Mouse (Mus musculus) stomach, embryonic 16.5 days (tissue): ENCODE data around the gene Mnx1. TPM values are rescaled to one million over a fixed set of nuclear protein-coding genes. Genes with fewer than 3 reads are reported as not detected.

Experiments used
- ATAC-seq: fragments of 200-750 bp; cut with Nextera tagmentation; 2 replicates; pipeline ENCODE4 v1.8.0; 2017; ENCODE audit warnings: moderate number of reproducible peaks, moderate TSS enrichment; ENCODE audit not compliant: insufficient read depth, low FRiP score
- H3K27ac ChIP-seq: fragments of 300-500 bp; sonication (generic); 2 replicates; pipeline ENCODE4 v1.5.1; 2014; ENCODE audit warnings: low read length
- H3K27me3 ChIP-seq: fragments of 300-500 bp; sonication (generic); 2 replicates; pipeline ENCODE4 v1.6.1; 2014; ENCODE audit warnings: low read length, control low read depth, mixed read lengths; ENCODE audit not compliant: control insufficient read depth, insufficient read depth
- H3K36me3 ChIP-seq: fragments of 300-500 bp; sonication (generic); 2 replicates; pipeline ENCODE4 v1.6.1; 2014; ENCODE audit warnings: low read length; ENCODE audit not compliant: control insufficient read depth, insufficient read depth
- H3K4me1 ChIP-seq: fragments of 300-500 bp; sonication (generic); 2 replicates; pipeline ENCODE4 v1.6.1; 2014; ENCODE audit warnings: low read length, control low read depth, mixed read lengths; ENCODE audit not compliant: control insufficient read depth, insufficient read depth
- H3K4me2 ChIP-seq: fragments of 300-500 bp; sonication (generic); 2 replicates; pipeline ENCODE4 v1.6.1; 2014; ENCODE audit warnings: low read depth, low read length, mixed read lengths
- H3K4me3 ChIP-seq: fragments of 300-500 bp; sonication (generic); replicated peaks from 2 replicates; pipeline ENCODE4 v1.5.1; 2014; ENCODE audit warnings: mild to moderate bottlenecking, low read length
- H3K9ac ChIP-seq: fragments of 300-500 bp; sonication (generic); 2 replicates; pipeline ENCODE4 v1.6.1; 2014; ENCODE audit warnings: low read length
- H3K9me3 ChIP-seq: fragments of 300-500 bp; sonication (generic); replicated peaks from 2 replicates; pipeline ENCODE4 v1.6.1; 2016; ENCODE audit warnings: low read length, control low read depth; ENCODE audit not compliant: control insufficient read depth
- WGBS: fragments of 180-500 bp; shearing (Covaris S2); extraction: QIAGEN DNeasy Blood & Tissue Kit; methylation state at CpG from one replicate; pipeline ENCODE4 v1.1.7; 2014; 5-methylcytosine and 5-hydroxymethylcytosine counted together
- polyA plus RNA-seq: library from polyadenylated mRNA; unstranded; fragments of >200 nt; fragmentation: Nextera tagmentation; extraction: Ambion mirVana; gene quantifications from 2 replicates; pipeline ENCODE4 v1.2.1, GENCODE M21; 2015

Mnx1 gene
- polyA plus RNA-seq, 1 experiment from 2014 or later: 1.1 TPM

DNA sequence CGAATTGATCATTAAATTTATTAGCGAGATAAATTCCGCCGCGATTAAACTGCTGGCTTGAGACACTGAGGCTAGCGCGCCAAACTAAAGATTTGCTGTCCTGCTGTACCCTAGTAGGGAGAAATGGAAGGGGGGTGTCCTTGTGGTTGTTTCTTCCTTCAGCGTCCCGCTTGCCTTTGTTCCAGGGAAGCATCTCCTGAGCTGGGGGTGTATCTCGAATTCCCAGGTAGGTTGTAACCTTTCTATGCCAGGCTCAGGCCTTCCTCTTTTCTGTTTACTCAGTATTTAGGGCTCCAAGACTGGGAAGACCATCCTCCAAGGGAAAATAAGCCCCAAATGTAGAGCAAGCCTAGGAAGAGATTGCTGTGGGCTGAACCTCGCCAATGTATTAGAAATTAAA, 6.9 kb downstream of the Mnx1 start:
- Histone ChIP-seq H3K4me3 (no peak overlapping the region), H3K4me2 (no peak overlapping the region), H3K4me1 (no peaks in the 10 kb centered on the region), H3K9me3 (no peaks in the 10 kb centered on the region), H3K27ac (no peak overlapping the region), H3K27me3 (peaks cover 68% of the 10 kb centered on the region), H3K36me3 (no peaks in the 10 kb centered on the region), H3K9ac (no peak overlapping the region)
- no peak for ATAC-seq
- WGBS: 20% methylated on average over 11 of the region's 11 CpGs

- Histone ChIP-seq H3K27ac (no peak overlapping the region), H3K4me1 (no peaks in the 10 kb centered on the region), H3K4me3 (no peak overlapping the region), H3K9me3 (no peaks in the 10 kb centered on the region), H3K4me2 (no peak overlapping the region), H3K9ac (no peak overlapping the region), H3K27me3 (peaks cover 67% of the 10 kb centered on the region), H3K36me3 (no peaks in the 10 kb centered on the region)
- WGBS: 22% methylated on average over 20 of the region's 20 CpGs
- ATAC-seq: no peak
Observed at GRCm38 (mm10) chr5:29470851-29471394, 7.3 kb downstream of the Mnx1 start.

DNA sequence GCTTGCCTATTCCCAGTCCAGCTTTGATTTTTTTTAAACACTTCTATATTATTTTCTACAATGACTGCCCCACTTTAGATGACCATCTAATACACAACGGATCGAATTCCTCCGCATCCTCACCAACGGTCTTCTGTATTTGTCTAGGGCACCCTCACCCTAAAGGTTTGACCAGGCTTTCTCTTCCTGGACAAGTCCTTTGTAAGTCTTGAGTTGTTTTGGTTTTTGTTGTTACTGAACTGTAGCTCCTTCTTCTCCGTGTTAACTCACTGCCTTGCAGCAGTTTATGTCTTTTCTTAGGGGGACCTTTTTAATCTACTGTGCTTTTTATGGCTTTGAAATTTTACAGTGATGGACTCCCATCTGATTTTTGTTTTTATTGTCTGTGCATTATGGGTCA, 8.0 kb downstream of the Mnx1 start:
- H3K4me3 ChIP-seq: no peak overlapping the region
- no peak overlapping the region for H3K27ac ChIP-seq
- no peaks in the 10 kb centered on the region for H3K9me3 ChIP-seq
- H3K36me3 ChIP-seq: no peaks in the 10 kb centered on the region
- WGBS: 34% methylated on average over 5 of the region's 5 CpGs
- H3K27me3 ChIP-seq: peaks cover 61% of the 10 kb centered on the region
- H3K4me1 ChIP-seq: no peaks in the 10 kb centered on the region
- H3K9ac ChIP-seq: no peak overlapping the region
- ATAC-seq: no peak
- H3K4me2 ChIP-seq: no peak overlapping the region

GRCm38 (mm10) chr5:29469501-29469900, 8.8 kb downstream of the Mnx1 start:
- Histone ChIP-seq H3K9me3 (no peaks in the 10 kb centered on the region), H3K9ac (no peak overlapping the region), H3K4me2 (no peak overlapping the region), H3K36me3 (no peaks in the 10 kb centered on the region), H3K4me3 (no peak overlapping the region), H3K27me3 (peaks cover 56% of the 10 kb centered on the region), H3K27ac (no peak overlapping the region), H3K4me1 (no peaks in the 10 kb centered on the region)
- 20% methylated on average over 4 of the region's 4 CpGs for WGBS
- no peak for ATAC-seq

GRCm38 (mm10) chr5:29468351-29469065, 9.8 kb downstream of the Mnx1 start:
- ATAC-seq: no peak

DNA sequence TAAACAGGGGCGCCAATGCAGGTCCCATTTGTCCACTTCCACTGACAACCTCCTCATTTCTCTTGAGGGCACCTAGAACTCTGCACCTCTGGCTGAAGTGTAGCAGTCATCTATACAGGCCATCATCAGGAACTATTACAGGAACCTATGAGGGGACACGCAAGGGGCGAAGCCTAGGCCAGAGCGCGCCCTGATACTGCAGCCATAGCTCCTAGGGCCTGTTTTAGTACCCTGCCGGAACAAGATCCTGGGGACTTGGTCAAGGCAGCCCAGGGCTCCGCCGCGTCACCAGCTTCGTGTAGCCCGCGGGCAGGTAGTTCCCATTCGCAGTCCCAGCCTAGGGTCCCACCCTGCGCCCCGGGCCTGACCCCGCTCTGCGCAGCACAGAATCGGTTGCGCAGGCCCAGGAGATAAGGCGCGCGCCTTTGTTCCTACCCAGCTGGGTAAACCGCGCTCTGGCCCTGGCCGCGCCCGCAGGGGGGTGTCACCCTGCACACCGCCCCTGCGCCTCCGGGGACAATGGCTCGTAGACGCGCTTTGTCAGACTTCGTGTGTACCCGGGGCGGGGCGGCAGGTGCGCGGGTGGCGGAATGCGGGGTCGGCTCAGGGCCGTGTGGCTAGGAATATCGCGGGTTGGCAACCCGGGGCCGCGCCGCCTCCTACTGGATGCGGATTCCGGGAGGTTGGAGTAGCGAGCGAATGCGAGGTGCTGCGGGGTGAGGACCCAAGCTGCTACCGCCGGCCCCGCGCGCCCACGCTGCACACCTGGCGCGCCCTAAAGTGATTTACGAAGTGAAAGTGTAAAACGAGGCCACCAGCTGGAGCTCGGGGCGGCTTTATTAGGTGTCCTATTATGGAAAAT, 10.6 kb downstream of the Mnx1 start:
- Histone ChIP-seq H3K27me3 (peaks cover 40% of the 10 kb centered on the region), H3K9me3 (no peaks in the 10 kb centered on the region), H3K27ac (peak overlapping the region; percentile 71), H3K9ac (peak overlapping the region; percentile 59), H3K4me1 (no peaks in the 10 kb centered on the region), H3K4me3 (peak overlapping the region; percentile 45), H3K36me3 (no peaks in the 10 kb centered on the region), H3K4me2 (peak overlapping the region; percentile 58)
- 5% methylated on average over 67 of the region's 67 CpGs for WGBS
- ATAC-seq: peak; percentile 92

More at GRCm38 (mm10) chr5:29468351-29469065, 9.8 kb downstream of the Mnx1 start:
- 4% methylated on average over 17 of the region's 17 CpGs for WGBS
- peak overlapping the region; percentile 59 for H3K9ac ChIP-seq
- no peaks in the 10 kb centered on the region for H3K4me1 ChIP-seq
- peak overlapping the region; percentile 71 for H3K27ac ChIP-seq
- H3K36me3 ChIP-seq: no peaks in the 10 kb centered on the region
- H3K4me3 ChIP-seq: peak overlapping the region; percentile 45
- peaks cover 46% of the 10 kb centered on the region for H3K27me3 ChIP-seq
- no peaks in the 10 kb centered on the region for H3K9me3 ChIP-seq
- H3K4me2 ChIP-seq: peak overlapping the region; percentile 58

DNA sequence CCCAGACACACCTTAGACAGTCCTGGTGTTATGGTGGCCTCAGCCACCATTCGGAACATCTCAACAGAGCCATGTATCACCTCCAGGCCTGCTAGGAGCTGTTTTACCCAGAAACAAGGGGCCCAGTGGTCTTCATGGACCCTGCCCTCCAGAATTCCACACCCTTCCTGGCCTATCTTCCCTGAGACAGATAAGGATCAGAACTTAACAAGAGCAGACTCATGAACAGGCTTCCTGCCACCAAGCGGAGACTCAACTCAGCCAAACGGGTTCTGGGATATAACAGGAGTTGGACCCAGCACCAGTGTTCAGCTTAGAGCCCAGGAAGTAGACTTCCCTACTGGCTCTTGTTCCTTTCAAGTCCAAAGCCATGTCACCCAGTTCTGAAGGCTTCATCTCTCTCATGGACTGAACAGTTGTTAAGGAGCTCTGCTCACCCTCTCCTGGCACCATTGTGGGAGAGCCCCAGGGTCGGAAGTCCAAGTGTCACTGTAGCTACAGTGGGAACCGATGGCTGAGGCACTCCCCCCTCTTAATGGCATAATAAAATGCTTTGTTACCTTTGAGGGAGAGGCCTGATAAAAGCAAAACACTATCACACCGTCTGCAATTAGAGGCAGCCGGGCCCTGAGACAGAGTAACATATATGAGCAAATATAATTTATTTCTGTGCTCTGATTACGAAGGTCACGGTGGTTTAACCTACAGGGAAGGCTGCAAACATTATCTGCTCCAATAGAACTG, 15.2 kb downstream of the Mnx1 start:
- no peak overlapping the region for H3K4me3 ChIP-seq
- no peaks in the 10 kb centered on the region for H3K9me3 ChIP-seq
- 0 out of 2 replicates have a peak, but pooled peaks cover 5% of the 10 kb centered on the region for H3K36me3 ChIP-seq
- H3K27ac ChIP-seq: no peak overlapping the region
- no peak overlapping the region for H3K4me2 ChIP-seq
- no peak overlapping the region for H3K9ac ChIP-seq
- peaks cover 12% of the 10 kb centered on the region for H3K27me3 ChIP-seq
- H3K4me1 ChIP-seq: no peaks in the 10 kb centered on the region
- 57% methylated on average over 9 of the region's 9 CpGs for WGBS
- ATAC-seq: peak; percentile 15; the same call in 1 of the 2 replicates

DNA sequence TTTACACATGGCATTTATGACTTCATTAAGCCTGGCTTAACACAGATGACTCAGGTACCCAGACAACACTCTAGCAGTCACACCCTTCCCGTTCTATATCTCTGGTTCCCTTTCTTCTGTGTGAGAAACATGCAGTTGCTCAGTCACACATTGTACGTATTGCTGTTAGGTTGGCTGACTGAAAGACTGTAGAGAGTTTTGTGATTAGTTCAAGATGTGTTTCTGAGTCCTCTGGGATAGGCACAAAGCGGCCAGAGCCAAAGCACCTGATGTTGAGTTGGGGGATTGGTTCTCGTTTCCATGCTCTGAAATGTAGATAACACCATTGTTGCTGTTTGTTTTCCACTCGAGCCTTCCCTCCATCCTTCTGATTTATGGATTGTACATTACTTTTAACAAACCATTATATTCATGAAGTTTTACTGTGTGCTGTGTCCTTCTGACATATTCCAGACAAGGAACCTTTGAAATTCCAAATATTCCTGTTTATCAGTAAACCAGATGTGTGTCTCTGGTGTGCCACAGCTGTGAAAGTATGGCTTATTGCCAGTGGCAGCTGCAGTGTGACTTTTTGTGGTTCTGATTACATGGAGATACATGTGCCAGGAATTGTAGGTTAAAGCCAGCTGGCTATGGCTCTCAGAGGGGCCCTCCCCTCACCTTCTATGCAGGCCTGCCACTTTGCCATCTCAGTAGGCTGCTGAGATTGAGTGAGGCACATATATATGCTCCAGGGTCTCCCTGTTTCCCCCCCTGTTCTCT, 21.2 kb downstream of the Mnx1 start:
- Histone ChIP-seq H3K27ac (no peak overlapping the region), H3K4me1 (peaks cover 3% of the 10 kb centered on the region; the same call in 1 of the 2 replicates), H3K9ac (no peak overlapping the region), H3K27me3 (no peaks in the 10 kb centered on the region), H3K36me3 (0 out of 2 replicates have a peak, but pooled peaks cover 16% of the 10 kb centered on the region), H3K4me2 (no peak overlapping the region), H3K4me3 (no peak overlapping the region), H3K9me3 (no peaks in the 10 kb centered on the region)
- WGBS: 64% methylated on average over 5 of the region's 5 CpGs
- ATAC-seq: no peak
